In the genomic region with DNA sequence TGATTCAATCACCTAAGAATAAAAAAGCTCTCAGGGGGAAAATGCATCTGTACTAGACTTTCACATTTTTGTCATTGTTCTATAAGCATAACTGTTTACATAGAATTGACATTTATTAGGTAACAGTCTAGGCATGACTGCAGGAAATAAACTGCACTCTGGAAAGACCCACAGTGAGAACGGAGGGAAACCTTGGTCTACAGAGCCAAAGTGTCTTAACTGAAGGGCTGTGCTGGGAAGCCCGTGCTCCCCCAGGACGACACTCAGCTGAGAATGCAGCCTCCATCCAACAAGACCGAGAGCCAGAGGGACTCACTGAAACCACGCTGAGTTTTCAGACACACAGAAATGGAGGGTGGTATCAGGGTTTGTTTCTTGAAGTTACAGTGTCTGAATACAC, we compare ENCODE assay signal across 23 mouse cellular contexts. TPM values are rescaled to one million over a fixed set of nuclear protein-coding genes. Genes with fewer than 3 reads are reported as not detected.
"Had no signal": no experiment of that assay in that cellular context is flagged by ENCODE, and none has a peak within 500 bp of the region (broad histone marks: within the 10 kb centered on the region; RNA-seq: fewer than 3 reads in every experiment).

No protein-coding gene starts in this region.

- H3K4me1 ChIP-seq: midbrain, embryonic 15.5 days; neural tube, embryonic 12.5 days; neural tube, embryonic 15.5 days had no signal

- DNase-seq: kidney, adult 18-20 months; kidney, adult 9 months; kidney, postnatal 14 days; kidney, postnatal 4 days; left cerebral cortex, postnatal 4 days; liver, embryonic 13.5 days; right cerebral cortex, adult 18-20 months; right cerebral cortex, postnatal 14 days; right cerebral cortex, postnatal 4 days; thymus, postnatal 25 days had no signal

- ATAC-seq: intestine, embryonic 16.5 days; midbrain, embryonic 15.5 days had no signal

- H3K27ac ChIP-seq: liver, embryonic 13.5 days; macrophage; midbrain, embryonic 12.5 days; midbrain, embryonic 15.5 days; neural tube, embryonic 12.5 days; neural tube, embryonic 15.5 days; stomach, embryonic 15.5 days had no signal

- H3K4me2 ChIP-seq: liver, embryonic 13.5 days; midbrain, embryonic 12.5 days; midbrain, embryonic 15.5 days; neural tube, embryonic 12.5 days; neural tube, embryonic 15.5 days; stomach, embryonic 15.5 days had no signal

- H3K36me3 ChIP-seq: liver, embryonic 13.5 days; midbrain, embryonic 12.5 days; midbrain, embryonic 15.5 days; neural tube, embryonic 12.5 days; neural tube, embryonic 15.5 days; stomach, embryonic 15.5 days had no signal

- H3K4me3 ChIP-seq: liver, embryonic 13.5 days; midbrain, embryonic 12.5 days; midbrain, embryonic 15.5 days; neural tube, embryonic 12.5 days; neural tube, embryonic 15.5 days; stomach, embryonic 15.5 days had no signal

- H3K27me3 ChIP-seq: liver, embryonic 13.5 days; midbrain, embryonic 12.5 days; midbrain, embryonic 15.5 days; neural tube, embryonic 12.5 days; neural tube, embryonic 15.5 days; stomach, embryonic 15.5 days had no signal

- H3K9me3 ChIP-seq: liver, embryonic 13.5 days; midbrain, embryonic 12.5 days; midbrain, embryonic 15.5 days; neural tube, embryonic 12.5 days; neural tube, embryonic 15.5 days; stomach, embryonic 15.5 days had no signal

- H3K9ac ChIP-seq: liver, embryonic 13.5 days; midbrain, embryonic 12.5 days; midbrain, embryonic 15.5 days; neural tube, embryonic 12.5 days; neural tube, embryonic 15.5 days; stomach, embryonic 15.5 days had no signal

RNA-seq across cellular contexts. Expression of a gene that starts 43.1 kb away (rescaled TPM):
- total RNA-seq: layer of hippocampus, adult 18-20 months; layer of hippocampus, postnatal 14 days; left cerebral cortex, adult 8-10 months; left cerebral cortex, postnatal 4 days; liver, adult 2 months; megakaryocyte, adult 5-6 weeks had no signal
- polyA plus RNA-seq: liver, adult 2 months; liver, embryonic 13.5 days; macrophage; thymus, postnatal 0 days had no signal
